Mouse (Mus musculus): ENCODE measurements around the gene Oxld1. TPM values are rescaled to one million over a fixed set of nuclear protein-coding genes. Genes with fewer than 3 reads are reported as not detected.

The Oxld1 gene
- polyA plus RNA-seq, 1 experiment from 2014 or later, result 10.5 TPM

DNA sequence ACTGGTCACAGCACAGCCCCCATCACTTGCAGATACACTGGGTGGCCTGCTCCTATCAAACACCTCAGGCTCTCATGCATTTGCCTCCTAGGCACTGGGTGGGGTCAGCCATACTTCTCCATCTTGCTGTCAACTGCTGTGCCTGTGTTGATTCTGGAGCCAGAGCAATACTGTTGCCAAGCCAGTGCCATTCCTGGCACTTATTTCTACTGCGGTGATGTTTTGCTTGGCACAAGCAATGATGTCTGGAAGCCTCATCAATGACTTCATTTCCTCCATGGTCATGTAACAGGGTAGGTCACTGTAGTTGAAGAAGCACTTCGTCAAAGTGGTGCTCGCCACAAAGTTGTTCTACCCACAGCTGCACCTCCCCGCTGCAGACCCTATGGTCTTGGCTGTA lies 7.7 kb upstream of the Oxld1 start:
- Histone ChIP-seq H3K4me3 (peak overlapping the region; percentile 88), H3K4me1 (peaks cover 29% of the 10 kb centered on the region), H3K27ac (no peak overlapping the region), H3K27me3 (ENCODE audit: low read depth, poor library complexity, severe bottlenecking) (no peaks in the 10 kb centered on the region), H3K36me3 (peaks cover 69% of the 10 kb centered on the region), H3K9me3 (replicated peaks) (no peaks in the 10 kb centered on the region)
- no peak for DNase-seq (ENCODE audit: low spot score)
- WGBS, result 97% methylated on average over 4 of the region's 4 CpGs

DNA sequence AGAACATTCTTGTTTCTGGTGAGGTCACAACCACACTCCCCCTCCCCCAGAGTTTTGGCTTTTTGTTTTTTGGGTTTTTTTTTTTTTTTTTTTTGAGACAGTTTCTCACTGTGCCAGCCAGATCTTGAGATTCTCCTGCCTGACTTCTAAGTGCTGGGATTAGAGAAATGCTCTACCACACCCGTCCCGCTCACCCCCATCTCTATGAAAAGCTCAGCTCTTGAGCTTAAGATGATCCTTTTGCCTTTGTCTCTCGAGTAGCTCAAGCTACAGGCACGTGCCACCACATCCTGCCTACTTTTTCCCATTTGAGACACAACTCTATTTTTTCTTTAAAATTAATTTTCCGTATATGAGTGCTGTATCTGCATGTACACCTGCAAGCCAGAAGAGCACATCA lies 6.5 kb upstream of the Oxld1 start:
- Histone ChIP-seq H3K4me3 (no peak overlapping the region), H3K4me1 (peaks cover 29% of the 10 kb centered on the region), H3K27ac (no peak overlapping the region), H3K9me3 (replicated peaks) (no peaks in the 10 kb centered on the region), H3K27me3 (ENCODE audit: low read depth, poor library complexity, severe bottlenecking) (no peaks in the 10 kb centered on the region), H3K36me3 (peaks cover 68% of the 10 kb centered on the region)
- WGBS, result 89% methylated on average over 5 of the region's 5 CpGs
- no peak for DNase-seq (ENCODE audit: low spot score)

DNA sequence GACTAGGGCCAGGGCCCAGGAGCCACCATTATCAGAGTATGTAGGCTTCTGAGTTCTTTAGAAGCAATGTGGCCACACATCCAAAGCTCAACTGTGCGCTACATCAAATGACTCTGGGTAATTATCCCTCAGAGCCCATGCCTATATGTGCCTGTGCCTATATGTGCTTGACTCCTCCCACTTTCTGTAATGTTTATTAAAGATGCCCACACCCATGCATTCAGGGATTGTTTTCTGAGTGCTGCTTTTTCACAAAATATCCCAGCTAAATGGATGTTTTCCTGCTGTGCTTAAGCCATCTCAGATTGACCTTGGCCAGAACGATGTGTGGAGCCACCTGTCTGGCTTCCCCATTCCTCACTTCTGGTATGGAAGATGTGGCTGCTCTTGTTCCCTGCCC lies 5.7 kb upstream of the Oxld1 start:
- Histone ChIP-seq H3K36me3 (peaks cover 70% of the 10 kb centered on the region), H3K9me3 (replicated peaks) (no peaks in the 10 kb centered on the region), H3K27ac (no peak overlapping the region), H3K4me1 (peaks cover 35% of the 10 kb centered on the region), H3K27me3 (ENCODE audit: low read depth, poor library complexity, severe bottlenecking) (no peaks in the 10 kb centered on the region), H3K4me3 (no peak overlapping the region)
- DNase-seq (ENCODE audit: low spot score), result no peak
- 88% methylated on average over 2 of the region's 2 CpGs for WGBS

DNA sequence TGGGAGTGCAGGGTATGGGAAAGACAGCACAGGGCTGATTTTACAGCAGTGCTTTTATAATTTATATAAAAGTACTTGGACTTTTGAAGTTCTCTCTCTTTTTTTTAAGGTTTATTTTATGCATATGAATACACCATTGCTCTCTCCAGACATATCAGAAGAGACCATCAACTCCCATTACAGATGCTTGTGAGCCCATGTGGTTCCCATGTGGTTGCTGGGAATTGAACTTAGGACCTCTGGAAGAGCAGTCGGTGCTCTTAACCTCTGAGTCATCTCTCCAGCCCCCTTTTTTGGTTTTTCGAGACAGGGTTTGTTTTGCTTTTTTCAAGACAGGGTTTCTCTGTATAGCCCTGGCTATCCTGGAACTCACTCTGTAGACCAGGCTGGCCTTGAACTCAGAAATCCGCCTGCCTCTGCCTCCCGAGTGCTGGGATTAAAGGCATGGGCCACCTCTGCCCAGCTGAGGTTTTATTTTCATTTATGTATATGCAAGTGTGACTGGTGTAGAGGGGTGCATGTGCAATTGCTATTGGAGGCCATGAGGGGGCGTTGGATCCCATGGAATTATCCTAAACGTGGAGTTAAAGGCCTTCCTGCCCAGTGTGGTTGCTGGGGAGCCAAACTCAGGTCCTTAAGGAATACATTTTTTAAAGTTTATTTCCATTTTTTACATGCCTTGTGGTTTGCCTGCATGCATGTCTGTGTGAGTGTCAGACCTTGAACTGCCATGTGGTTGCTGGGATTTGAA lies 1.2 kb upstream of the Oxld1 start:
- peaks cover 68% of the 10 kb centered on the region for H3K36me3 ChIP-seq
- WGBS, result 71% methylated on average over 6 of the region's 6 CpGs
- H3K27ac ChIP-seq, result peak overlapping the region; percentile 97

DNA sequence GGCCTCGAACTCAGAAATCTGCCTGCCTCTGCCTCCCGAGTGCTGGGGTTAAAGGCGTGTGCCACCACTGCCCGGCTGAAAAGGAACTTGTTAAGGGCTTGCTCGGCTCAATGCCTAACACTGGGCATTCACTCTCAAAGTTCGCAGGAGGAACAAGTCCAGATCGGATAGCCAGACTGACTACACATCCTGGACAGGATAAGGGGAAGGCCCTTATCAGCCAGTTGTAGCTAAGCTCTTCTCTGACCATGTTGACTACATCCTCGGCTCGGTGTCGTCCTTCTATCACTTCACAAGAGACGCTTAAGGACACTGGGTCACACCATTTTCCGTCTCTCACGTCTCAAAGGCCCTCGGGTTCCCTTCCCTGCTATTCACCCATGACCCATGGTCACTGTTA lies 498 bp downstream of the Oxld1 start:
- peaks cover 51% of the 10 kb centered on the region for H3K36me3 ChIP-seq
- no peak for DNase-seq (ENCODE audit: low spot score)

More for the DNA sequence above, 1.2 kb upstream of the Oxld1 start:
- DNase-seq (ENCODE audit: low spot score), result no peak
- no peaks in the 10 kb centered on the region for H3K9me3 ChIP-seq (replicated peaks)
- H3K4me3 ChIP-seq, result peak overlapping the region; percentile 98
- H3K4me1 ChIP-seq, result peaks cover 31% of the 10 kb centered on the region
- no peaks in the 10 kb centered on the region for H3K27me3 ChIP-seq (ENCODE audit: low read depth, poor library complexity, severe bottlenecking)

DNA sequence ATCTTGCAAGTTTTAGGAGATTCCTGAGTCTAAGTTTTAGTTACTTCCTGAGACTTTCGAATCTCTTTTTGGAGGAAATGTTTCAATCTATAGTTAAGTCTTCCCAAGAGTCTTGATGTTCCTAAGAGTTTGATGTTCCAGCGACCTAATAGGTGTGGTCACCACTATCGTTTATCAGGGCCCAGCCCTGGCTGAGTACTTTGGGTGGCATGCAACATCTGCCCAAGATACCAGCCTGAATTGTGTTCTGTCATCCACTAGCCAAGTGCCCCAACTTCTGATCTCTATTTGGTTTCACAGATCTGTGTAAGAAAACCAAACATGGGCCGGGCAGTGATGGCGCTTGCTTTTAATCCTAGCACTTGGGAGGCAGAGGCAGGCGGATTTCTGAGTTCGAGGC lies 2.5 kb downstream of the Oxld1 start:
- 96% methylated on average over 7 of the region's 7 CpGs for WGBS
- peaks cover 32% of the 10 kb centered on the region for H3K36me3 ChIP-seq
- peaks cover 28% of the 10 kb centered on the region for H3K4me1 ChIP-seq
- H3K9me3 ChIP-seq (replicated peaks), result no peaks in the 10 kb centered on the region
- no peak overlapping the region for H3K4me3 ChIP-seq
- no peak overlapping the region for H3K27ac ChIP-seq
- no peak for DNase-seq (ENCODE audit: low spot score)
- no peaks in the 10 kb centered on the region for H3K27me3 ChIP-seq (ENCODE audit: low read depth, poor library complexity, severe bottlenecking)

More for the DNA sequence above, 498 bp downstream of the Oxld1 start:
- peaks cover 31% of the 10 kb centered on the region for H3K4me1 ChIP-seq
- H3K27ac ChIP-seq, result peak overlapping the region; percentile 97
- peak overlapping the region; percentile 98 for H3K4me3 ChIP-seq
- no peaks in the 10 kb centered on the region for H3K9me3 ChIP-seq (replicated peaks)
- no peaks in the 10 kb centered on the region for H3K27me3 ChIP-seq (ENCODE audit: low read depth, poor library complexity, severe bottlenecking)
- WGBS, result 38% methylated on average over 14 of the region's 14 CpGs

DNA sequence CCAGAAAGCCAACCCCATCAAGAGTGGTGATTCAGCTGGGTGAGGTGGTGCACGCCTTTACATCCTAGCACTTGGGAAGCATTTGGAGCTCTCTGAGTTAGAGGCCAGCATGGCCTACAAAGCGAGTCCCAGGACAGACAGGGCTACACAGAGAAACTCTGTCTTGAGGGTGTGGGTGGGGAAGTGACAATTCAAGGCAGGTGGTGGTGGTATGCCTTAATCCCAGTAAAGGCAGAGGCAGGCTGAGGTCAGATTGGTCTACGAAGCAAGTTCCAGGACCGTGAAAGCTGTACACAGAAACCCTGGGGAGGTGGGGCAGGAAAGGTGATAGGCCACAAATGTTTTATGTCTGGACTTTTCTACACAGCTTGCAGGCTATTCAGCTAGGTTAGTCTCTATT lies 2.9 kb downstream of the Oxld1 start:
- H3K4me3 ChIP-seq, result no peak overlapping the region
- peaks cover 28% of the 10 kb centered on the region for H3K36me3 ChIP-seq
- H3K27ac ChIP-seq, result no peak overlapping the region
- WGBS, result 95% methylated on average over 4 of the region's 4 CpGs
- no peaks in the 10 kb centered on the region for H3K9me3 ChIP-seq (replicated peaks)
- peaks cover 28% of the 10 kb centered on the region for H3K4me1 ChIP-seq
- no peak for DNase-seq (ENCODE audit: low spot score)
- no peaks in the 10 kb centered on the region for H3K27me3 ChIP-seq (ENCODE audit: low read depth, poor library complexity, severe bottlenecking)

DNA sequence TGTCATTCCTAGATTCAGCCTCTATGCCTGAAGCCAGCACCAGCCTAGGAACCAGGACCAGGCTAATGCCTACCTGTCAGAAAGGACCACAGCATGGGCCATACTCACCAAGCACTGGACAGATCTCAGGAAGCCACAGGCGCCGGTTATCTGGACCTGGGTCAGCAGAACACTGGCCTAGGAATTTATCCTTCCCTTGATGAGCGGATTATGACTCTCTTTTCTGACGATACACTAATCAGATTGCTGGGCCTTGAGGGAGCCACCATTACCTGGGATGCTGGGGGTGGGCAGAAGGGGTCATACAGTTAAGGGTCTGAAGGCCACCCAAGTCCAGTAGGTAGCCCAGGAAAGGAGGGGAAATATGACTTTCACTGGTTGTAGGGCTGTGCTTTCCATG lies 4.6 kb downstream of the Oxld1 start, which contains the start of gene Pde6g:
Gene Pde6g (minus strand): TSS at position 195 of the 400 bp plus-strand sequence.
- peaks cover 22% of the 10 kb centered on the region for H3K4me1 ChIP-seq
- no peak within 1 kb of the TSS for H3K27ac ChIP-seq
- H3K9me3 ChIP-seq (replicated peaks), result no peaks in the 10 kb centered on the region
- no peak for DNase-seq (ENCODE audit: low spot score)
- no peaks in the 10 kb centered on the region for H3K27me3 ChIP-seq (ENCODE audit: low read depth, poor library complexity, severe bottlenecking)
- H3K4me3 ChIP-seq, result no peak within 1 kb of the TSS
- H3K36me3 ChIP-seq, result peaks cover 16% of the 10 kb centered on the region
- whole genome bisulfite sequencing, result 84% methylated on average over 4 of the region's 4 CpGs

DNA sequence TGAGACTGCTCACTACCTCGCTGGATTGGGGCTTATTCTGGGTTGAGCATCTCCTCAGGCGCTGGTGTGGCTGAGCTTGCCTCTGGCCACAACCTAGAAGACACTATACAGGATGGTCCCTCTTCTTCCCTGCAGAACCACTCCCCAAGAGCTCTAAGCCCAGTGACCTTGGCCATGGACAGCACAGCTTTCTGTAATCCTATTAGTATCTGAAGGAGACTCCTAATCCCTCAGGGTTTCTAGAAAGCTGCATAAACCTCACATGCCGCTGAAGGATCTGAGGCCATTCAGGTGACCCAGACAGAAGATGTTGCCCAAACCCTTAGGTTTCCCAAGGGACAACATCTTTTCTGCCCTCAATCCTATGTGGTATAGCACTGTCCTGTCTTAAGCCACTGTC lies 5.6 kb downstream of the Oxld1 start:
- Histone ChIP-seq H3K9me3 (replicated peaks) (no peaks in the 10 kb centered on the region), H3K27ac (no peak overlapping the region), H3K4me1 (peaks cover 14% of the 10 kb centered on the region), H3K4me3 (no peak overlapping the region), H3K36me3 (peaks cover 13% of the 10 kb centered on the region), H3K27me3 (ENCODE audit: low read depth, poor library complexity, severe bottlenecking) (no peaks in the 10 kb centered on the region)
- no peak for DNase-seq (ENCODE audit: low spot score)
- WGBS, result 70% methylated on average over 3 of the region's 3 CpGs

DNA sequence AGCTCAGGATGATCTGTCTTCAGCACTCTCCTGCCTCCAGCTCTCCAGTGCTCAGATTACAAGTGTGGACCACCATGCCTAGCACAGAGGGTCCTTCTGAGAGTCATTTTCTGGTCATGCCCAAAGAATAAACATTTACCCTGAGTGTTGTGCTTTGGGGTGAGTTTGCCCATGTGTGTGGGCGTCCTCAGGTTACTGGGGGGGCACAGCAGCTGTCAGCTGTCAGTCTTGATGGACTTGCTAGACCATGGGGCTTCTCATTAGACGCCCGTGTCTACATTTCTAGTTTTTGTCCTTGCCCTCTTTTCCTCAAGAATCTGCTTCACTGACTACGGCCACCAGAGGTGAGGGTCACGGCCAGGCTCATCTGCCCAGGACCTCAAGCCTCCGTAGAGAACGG lies 10.7 kb downstream of the Oxld1 start:
- peaks cover 7% of the 10 kb centered on the region; the same call in 1 of the 2 replicates for H3K4me1 ChIP-seq
- no peaks in the 10 kb centered on the region for H3K9me3 ChIP-seq (replicated peaks)
- no peak overlapping the region for H3K4me3 ChIP-seq
- DNase-seq (ENCODE audit: low spot score), result no peak
- WGBS, result 84% methylated on average over 7 of the region's 7 CpGs
- H3K27ac ChIP-seq, result no peak overlapping the region
- H3K36me3 ChIP-seq, result no peaks in the 10 kb centered on the region
- no peaks in the 10 kb centered on the region for H3K27me3 ChIP-seq (ENCODE audit: low read depth, poor library complexity, severe bottlenecking)

DNA sequence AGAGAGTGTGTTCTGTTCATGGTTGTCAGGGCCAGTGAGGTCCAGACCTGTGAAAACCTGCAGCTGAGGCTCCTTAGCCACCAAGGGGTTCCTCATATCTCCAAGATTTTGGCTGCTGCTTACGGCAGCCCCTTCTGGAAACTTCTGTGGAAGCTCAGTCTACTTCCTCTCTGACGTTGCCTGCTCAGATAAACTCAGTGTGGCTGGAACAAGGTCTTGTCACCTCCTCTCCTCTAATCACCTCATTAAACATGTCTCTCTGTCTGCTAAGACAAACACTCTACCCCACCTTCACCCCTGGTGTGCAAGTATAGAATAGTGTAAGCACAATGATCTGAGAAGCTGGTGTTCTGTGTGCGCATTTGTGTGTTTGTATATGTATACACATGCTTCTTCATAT lies 12.4 kb downstream of the Oxld1 start:
- no peak overlapping the region; the same call in 1 of the 2 replicates for H3K27ac ChIP-seq
- H3K27me3 ChIP-seq (ENCODE audit: low read depth, poor library complexity, severe bottlenecking), result no peaks in the 10 kb centered on the region
- no peaks in the 10 kb centered on the region for H3K36me3 ChIP-seq
- DNase-seq (ENCODE audit: low spot score), result no peak
- H3K9me3 ChIP-seq (replicated peaks), result no peaks in the 10 kb centered on the region
- WGBS, result 77% methylated on average over 3 of the region's 3 CpGs
- H3K4me3 ChIP-seq, result no peak overlapping the region
- H3K4me1 ChIP-seq, result peaks cover 7% of the 10 kb centered on the region; the same call in 1 of the 2 replicates

DNA sequence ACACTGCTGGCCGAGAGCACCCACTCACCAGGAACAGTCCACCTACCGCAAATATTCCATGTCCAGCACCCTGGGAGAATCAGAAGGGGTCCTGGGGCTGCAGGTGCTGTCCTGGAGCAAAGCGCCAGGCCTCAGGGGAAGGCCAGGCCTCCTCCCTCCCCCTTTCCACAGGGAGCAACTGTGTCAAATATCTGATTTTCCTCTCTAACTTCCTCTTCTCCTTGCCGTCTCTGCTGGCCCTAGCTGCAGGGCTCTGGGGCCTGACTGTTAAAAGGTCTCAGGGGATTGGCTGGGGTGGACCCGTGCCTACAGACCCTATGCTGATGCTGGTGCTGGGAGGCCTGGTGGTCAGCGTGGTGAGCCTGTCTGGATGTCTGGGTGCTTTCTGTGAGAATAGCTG lies 13.8 kb downstream of the Oxld1 start:
- H3K27ac ChIP-seq, result no peak overlapping the region; the same call in 1 of the 2 replicates
- no peaks in the 10 kb centered on the region for H3K27me3 ChIP-seq (ENCODE audit: low read depth, poor library complexity, severe bottlenecking)
- no peak for DNase-seq (ENCODE audit: low spot score)
- no peaks in the 10 kb centered on the region for H3K9me3 ChIP-seq (replicated peaks)
- no peaks in the 10 kb centered on the region for H3K36me3 ChIP-seq
- no peak overlapping the region for H3K4me3 ChIP-seq
- peaks cover 7% of the 10 kb centered on the region; the same call in 1 of the 2 replicates for H3K4me1 ChIP-seq
- 73% methylated on average over 6 of the region's 6 CpGs for WGBS

DNA sequence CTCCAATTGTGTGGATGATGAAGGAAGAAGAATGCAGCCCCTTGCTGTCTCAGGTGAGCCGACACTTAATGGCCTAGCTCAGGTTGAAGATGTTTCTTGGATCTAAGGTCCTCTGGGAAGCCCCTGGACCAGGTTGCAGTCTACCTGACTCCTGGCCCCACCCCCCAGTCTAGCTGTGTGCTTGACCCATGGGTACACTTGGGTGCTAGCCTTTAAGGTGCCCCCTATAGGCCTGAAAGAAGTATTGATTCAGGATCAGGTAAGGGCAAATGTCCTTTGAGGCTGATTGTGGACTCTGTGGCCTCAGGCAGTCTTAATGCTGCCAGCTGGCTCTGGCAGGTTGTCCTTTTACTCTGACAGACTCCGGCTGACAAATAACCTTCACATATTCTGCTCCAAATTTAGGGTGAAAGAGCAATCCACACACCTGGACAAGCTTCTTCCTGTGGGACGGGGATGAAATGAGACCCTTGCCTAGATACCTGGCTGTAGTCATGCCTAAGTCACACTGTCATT lies 15.0 kb downstream of the Oxld1 start:
- Histone ChIP-seq H3K4me1 (no peaks in the 10 kb centered on the region; the same call in 1 of the 2 replicates), H3K36me3 (no peaks in the 10 kb centered on the region), H3K4me3 (no peak overlapping the region), H3K27ac (no peak overlapping the region), H3K27me3 (ENCODE audit: low read depth, poor library complexity, severe bottlenecking) (no peaks in the 10 kb centered on the region), H3K9me3 (replicated peaks) (no peaks in the 10 kb centered on the region)
- DNase-seq (ENCODE audit: low spot score), result no peak
- WGBS, result 88% methylated on average over 3 of the region's 3 CpGs
